Mouse (Mus musculus): ENCODE data around the gene Wnt2b.

Gene Wnt2b

DNA sequence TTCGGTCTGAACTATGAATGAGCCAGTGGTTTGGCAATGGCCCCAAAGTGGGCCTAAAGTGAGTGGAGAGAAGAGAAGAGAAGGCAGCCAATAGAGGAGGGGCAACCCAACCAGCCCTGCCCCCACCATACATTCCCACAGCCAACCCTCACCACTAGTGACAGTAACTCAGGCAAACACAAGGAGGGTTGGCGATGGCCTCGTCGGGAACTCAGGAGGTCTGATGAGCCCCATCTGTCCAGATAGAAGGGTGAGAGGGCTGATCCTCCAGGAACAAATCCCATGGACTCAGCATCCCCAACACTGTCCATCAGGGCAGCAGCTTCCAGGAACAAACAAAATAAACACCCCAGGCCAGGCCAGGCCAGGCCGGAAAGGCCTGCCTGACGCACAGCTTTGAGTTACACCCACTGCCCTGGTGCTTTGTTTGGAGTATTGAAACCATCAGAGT lies 5.6 kb downstream of the Wnt2b start:
- Histone ChIP-seq H3K27me3 (ENCODE audit: insufficient read depth, low read length) (peaks cover 29% of the 10 kb centered on the region), H3K4me3 (replicated peaks; ENCODE audit: low read length) (no peak overlapping the region), H3K9me3 (ENCODE audit: low read length) (no peaks in the 10 kb centered on the region), H3K36me3 (ENCODE audit: insufficient read depth, low read length) (peaks cover 3% of the 10 kb centered on the region), H3K4me1 (replicated peaks; ENCODE audit: low read depth, low read length) (peaks cover 49% of the 10 kb centered on the region)
- TF ChIP-seq NANOG (IDR thresholded peaks at IDR 0.05; ENCODE audit: borderline replicate concordance, low read length), result no peak

GRCm38 (mm10) chr3:104954551-104954950 lies 7.2 kb downstream of the Wnt2b start:
- Histone ChIP-seq H3K36me3 (ENCODE audit: insufficient read depth, low read length) (peaks cover 12% of the 10 kb centered on the region), H3K27me3 (ENCODE audit: insufficient read depth, low read length) (peaks cover 13% of the 10 kb centered on the region), H3K4me1 (replicated peaks; ENCODE audit: low read depth, low read length) (peaks cover 33% of the 10 kb centered on the region), H3K4me3 (replicated peaks; ENCODE audit: low read length) (no peak overlapping the region), H3K9me3 (ENCODE audit: low read length) (no peaks in the 10 kb centered on the region)
- no peak for TF ChIP-seq CTCF (conservative IDR thresholded peaks at IDR 0.05; ENCODE audit: low read length)

DNA sequence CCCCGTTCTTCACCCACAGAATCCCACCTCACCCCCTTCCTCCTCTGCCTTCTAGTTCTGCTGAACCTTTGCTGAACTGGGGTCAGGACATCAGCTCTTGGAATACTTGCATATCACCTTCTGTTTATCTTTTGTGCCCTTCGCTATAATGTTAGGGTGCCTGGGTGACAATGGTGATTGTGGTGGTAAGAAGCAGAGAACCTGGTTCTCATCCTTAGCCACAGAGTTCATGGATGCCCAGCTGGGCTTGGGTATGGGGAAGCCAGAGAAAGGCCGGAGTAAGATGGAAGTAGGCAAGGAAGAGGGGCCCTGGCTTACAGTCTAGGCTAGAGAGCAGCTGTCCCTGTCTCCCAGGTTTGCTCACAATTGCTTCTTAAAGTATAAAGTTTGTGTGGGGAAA lies 7.6 kb downstream of the Wnt2b start:
- TF ChIP-seq NANOG (IDR thresholded peaks at IDR 0.05; ENCODE audit: borderline replicate concordance, low read length), result no peak
- no peak for TF ChIP-seq POU5F1 (IDR thresholded peaks at IDR 0.05; ENCODE audit: borderline replicate concordance, low read length)
- TF ChIP-seq CTCF (conservative IDR thresholded peaks at IDR 0.05; ENCODE audit: low read length), result no peak
- H3K4me1 ChIP-seq (replicated peaks; ENCODE audit: low read depth, low read length), result peaks cover 33% of the 10 kb centered on the region
- H3K36me3 ChIP-seq (ENCODE audit: insufficient read depth, low read length), result peaks cover 12% of the 10 kb centered on the region
- no peak overlapping the region for H3K4me3 ChIP-seq (replicated peaks; ENCODE audit: low read length)
- H3K27me3 ChIP-seq (ENCODE audit: insufficient read depth, low read length), result peaks cover 10% of the 10 kb centered on the region
- H3K9me3 ChIP-seq (ENCODE audit: low read length), result no peaks in the 10 kb centered on the region

- no peak for TF ChIP-seq POU5F1 (IDR thresholded peaks at IDR 0.05; ENCODE audit: borderline replicate concordance, low read length)
- TF ChIP-seq NANOG (IDR thresholded peaks at IDR 0.05; ENCODE audit: borderline replicate concordance, low read length), result no peak
- no peak for TF ChIP-seq CTCF (conservative IDR thresholded peaks at IDR 0.05; ENCODE audit: low read length)
- H3K4me1 ChIP-seq (replicated peaks; ENCODE audit: low read depth, low read length), result peaks cover 33% of the 10 kb centered on the region
- H3K4me3 ChIP-seq (replicated peaks; ENCODE audit: low read length), result no peak overlapping the region
- H3K36me3 ChIP-seq (ENCODE audit: insufficient read depth, low read length), result peaks cover 12% of the 10 kb centered on the region
- no peaks in the 10 kb centered on the region; the same call in 1 of the 2 replicates for H3K27me3 ChIP-seq (ENCODE audit: insufficient read depth, low read length)
- H3K9me3 ChIP-seq (ENCODE audit: low read length), result no peaks in the 10 kb centered on the region
Measured at GRCm38 (mm10) chr3:104952891-104953670, 8.6 kb downstream of the Wnt2b start.

- H3K4me1 ChIP-seq (replicated peaks; ENCODE audit: low read depth, low read length), result peaks cover 29% of the 10 kb centered on the region
- no peaks in the 10 kb centered on the region for H3K9me3 ChIP-seq (ENCODE audit: low read length)
- peaks cover 26% of the 10 kb centered on the region for H3K36me3 ChIP-seq (ENCODE audit: insufficient read depth, low read length)
- H3K4me3 ChIP-seq (replicated peaks; ENCODE audit: low read length), result no peak overlapping the region
- H3K27me3 ChIP-seq (ENCODE audit: insufficient read depth, low read length), result no peaks in the 10 kb centered on the region
- TF ChIP-seq NANOG (IDR thresholded peaks at IDR 0.05; ENCODE audit: borderline replicate concordance, low read length) (no peak), CTCF (conservative IDR thresholded peaks at IDR 0.05; ENCODE audit: low read length) (no peak), POU5F1 (IDR thresholded peaks at IDR 0.05; ENCODE audit: borderline replicate concordance, low read length) (no peak)
Measured at GRCm38 (mm10) chr3:104950926-104951325, 10.8 kb downstream of the Wnt2b start.

DNA sequence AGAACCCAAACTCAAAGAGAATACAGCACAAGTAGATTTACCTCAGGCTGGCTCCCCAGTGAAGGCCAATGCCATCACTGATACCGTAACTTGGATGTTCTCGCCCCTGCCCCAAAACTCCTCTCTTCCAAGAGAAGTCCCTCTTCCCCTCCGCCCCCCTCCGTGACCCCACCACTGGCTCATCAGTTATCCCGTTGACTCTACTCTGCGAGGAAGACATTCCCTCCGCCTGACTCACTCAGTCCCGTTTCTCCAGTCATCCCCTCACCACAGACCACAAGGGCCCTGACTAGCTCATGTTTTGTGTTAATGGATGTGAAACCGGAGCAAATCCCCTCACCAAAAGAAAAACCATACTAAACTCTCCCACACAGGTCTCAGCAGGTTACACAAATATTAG lies 16.8 kb downstream of the Wnt2b start:
- no peak for TF ChIP-seq NANOG (IDR thresholded peaks at IDR 0.05; ENCODE audit: borderline replicate concordance, low read length)
- TF ChIP-seq POU5F1 (IDR thresholded peaks at IDR 0.05; ENCODE audit: borderline replicate concordance, low read length), result no peak
- TF ChIP-seq CTCF (conservative IDR thresholded peaks at IDR 0.05; ENCODE audit: low read length), result no peak
- H3K4me3 ChIP-seq (replicated peaks; ENCODE audit: low read length), result no peak overlapping the region

GRCm38 (mm10) chr3:104943333-104943732 lies 18.4 kb downstream of the Wnt2b start:
- TF ChIP-seq CTCF (conservative IDR thresholded peaks at IDR 0.05; ENCODE audit: low read length) (no peak), NANOG (IDR thresholded peaks at IDR 0.05; ENCODE audit: borderline replicate concordance, low read length) (no peak), POU5F1 (IDR thresholded peaks at IDR 0.05; ENCODE audit: borderline replicate concordance, low read length) (no peak)
- Histone ChIP-seq H3K36me3 (ENCODE audit: insufficient read depth, low read length) (peaks cover 24% of the 10 kb centered on the region), H3K4me1 (replicated peaks; ENCODE audit: low read depth, low read length) (peaks cover 18% of the 10 kb centered on the region), H3K4me3 (replicated peaks; ENCODE audit: low read length) (no peak overlapping the region), H3K9me3 (ENCODE audit: low read length) (no peaks in the 10 kb centered on the region), H3K27me3 (ENCODE audit: insufficient read depth, low read length) (no peaks in the 10 kb centered on the region)

More for the DNA sequence above, 16.8 kb downstream of the Wnt2b start:
- Histone ChIP-seq H3K36me3 (ENCODE audit: insufficient read depth, low read length) (peaks cover 19% of the 10 kb centered on the region), H3K9me3 (ENCODE audit: low read length) (no peaks in the 10 kb centered on the region), H3K4me1 (replicated peaks; ENCODE audit: low read depth, low read length) (peaks cover 18% of the 10 kb centered on the region), H3K27me3 (ENCODE audit: insufficient read depth, low read length) (no peaks in the 10 kb centered on the region)

DNA sequence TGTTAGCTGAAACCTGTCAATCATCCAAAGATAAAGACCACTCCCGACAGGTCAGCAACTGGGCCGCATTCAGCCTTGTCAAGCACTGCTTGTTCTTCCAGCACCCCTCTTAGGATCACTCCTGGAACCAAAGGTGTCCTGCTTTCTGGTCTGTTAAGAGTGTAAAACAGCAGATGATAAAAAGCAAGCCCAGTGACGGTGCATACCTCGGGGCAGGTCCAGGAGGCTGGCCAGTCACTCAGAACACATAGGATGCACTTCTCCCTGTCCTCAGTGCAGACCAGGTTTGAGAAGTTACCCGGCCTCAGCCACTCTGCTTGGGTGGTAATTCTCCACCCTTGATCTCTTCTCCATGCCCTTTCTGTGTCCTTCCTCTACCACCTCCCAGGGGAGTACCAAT lies 19.0 kb downstream of the Wnt2b start:
- Histone ChIP-seq H3K36me3 (ENCODE audit: insufficient read depth, low read length) (peaks cover 24% of the 10 kb centered on the region), H3K27me3 (ENCODE audit: insufficient read depth, low read length) (no peaks in the 10 kb centered on the region), H3K4me3 (replicated peaks; ENCODE audit: low read length) (no peak overlapping the region), H3K4me1 (replicated peaks; ENCODE audit: low read depth, low read length) (peaks cover 18% of the 10 kb centered on the region), H3K9me3 (ENCODE audit: low read length) (no peaks in the 10 kb centered on the region)
- TF ChIP-seq POU5F1 (IDR thresholded peaks at IDR 0.05; ENCODE audit: borderline replicate concordance, low read length) (no peak), CTCF (conservative IDR thresholded peaks at IDR 0.05; ENCODE audit: low read length) (no peak), NANOG (IDR thresholded peaks at IDR 0.05; ENCODE audit: borderline replicate concordance, low read length) (no peak)

DNA sequence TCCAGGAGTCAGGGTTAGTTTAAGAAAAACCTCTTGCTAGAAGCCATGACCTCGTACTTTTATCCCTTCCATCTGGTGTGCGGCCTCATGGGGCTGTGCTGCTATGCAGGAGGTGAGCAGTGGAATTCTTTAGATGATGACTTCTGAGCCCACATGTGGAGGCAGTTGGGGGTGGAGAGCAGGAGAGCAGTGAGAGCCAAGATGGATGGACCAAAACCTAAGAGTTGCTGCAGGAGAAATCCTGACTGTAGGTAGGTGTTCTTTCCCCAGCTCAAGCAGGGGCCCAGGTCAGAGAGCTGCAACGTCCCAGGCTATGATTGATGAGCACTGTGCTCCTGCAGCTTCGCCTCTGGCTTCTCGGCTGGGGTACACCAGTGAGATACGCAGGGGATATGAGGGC lies 21.0 kb downstream of the Wnt2b start:
- TF ChIP-seq CTCF (conservative IDR thresholded peaks at IDR 0.05; ENCODE audit: low read length), result no peak
- TF ChIP-seq POU5F1 (IDR thresholded peaks at IDR 0.05; ENCODE audit: borderline replicate concordance, low read length), result no peak
- TF ChIP-seq NANOG (IDR thresholded peaks at IDR 0.05; ENCODE audit: borderline replicate concordance, low read length), result no peak
- Histone ChIP-seq H3K36me3 (ENCODE audit: insufficient read depth, low read length) (peaks cover 9% of the 10 kb centered on the region), H3K4me1 (replicated peaks; ENCODE audit: low read depth, low read length) (peaks cover 18% of the 10 kb centered on the region), H3K9me3 (ENCODE audit: low read length) (no peaks in the 10 kb centered on the region), H3K4me3 (replicated peaks; ENCODE audit: low read length) (no peak overlapping the region), H3K27me3 (ENCODE audit: insufficient read depth, low read length) (no peaks in the 10 kb centered on the region)
